Mouse (Mus musculus) liver, postnatal 0 days (tissue): ENCODE results near the gene 2410131K14Rik.

Experiments
- CTCF ChIP-seq: sonication (generic); IDR thresholded peaks from 2 replicates; pipeline ENCODE4 v1.5.1; 2016; ENCODE audit warnings: antibody characterized with exemption, low read depth
- EP300 ChIP-seq: IDR thresholded peaks from 2 replicates; pipeline ENCODE4 v1.6.1; 2016; ENCODE audit warnings: antibody characterized with exemption, low read depth, mild to moderate bottlenecking

GRCm38 (mm10) chr5:118277741-118278495, 32.9 kb downstream of the 2410131K14Rik start:
- peak; percentile 22 for TF ChIP-seq CTCF
- TF ChIP-seq EP300: no peak
